Mouse (Mus musculus): Measurements from ENCODE around the gene Senp1. TPM values are rescaled to one million over a fixed set of nuclear protein-coding genes. Genes with fewer than 3 reads are reported as not detected.

Gene Senp1
- polyA plus RNA-seq, 1 experiment from 2014 or later, result 38.6 TPM

DNA sequence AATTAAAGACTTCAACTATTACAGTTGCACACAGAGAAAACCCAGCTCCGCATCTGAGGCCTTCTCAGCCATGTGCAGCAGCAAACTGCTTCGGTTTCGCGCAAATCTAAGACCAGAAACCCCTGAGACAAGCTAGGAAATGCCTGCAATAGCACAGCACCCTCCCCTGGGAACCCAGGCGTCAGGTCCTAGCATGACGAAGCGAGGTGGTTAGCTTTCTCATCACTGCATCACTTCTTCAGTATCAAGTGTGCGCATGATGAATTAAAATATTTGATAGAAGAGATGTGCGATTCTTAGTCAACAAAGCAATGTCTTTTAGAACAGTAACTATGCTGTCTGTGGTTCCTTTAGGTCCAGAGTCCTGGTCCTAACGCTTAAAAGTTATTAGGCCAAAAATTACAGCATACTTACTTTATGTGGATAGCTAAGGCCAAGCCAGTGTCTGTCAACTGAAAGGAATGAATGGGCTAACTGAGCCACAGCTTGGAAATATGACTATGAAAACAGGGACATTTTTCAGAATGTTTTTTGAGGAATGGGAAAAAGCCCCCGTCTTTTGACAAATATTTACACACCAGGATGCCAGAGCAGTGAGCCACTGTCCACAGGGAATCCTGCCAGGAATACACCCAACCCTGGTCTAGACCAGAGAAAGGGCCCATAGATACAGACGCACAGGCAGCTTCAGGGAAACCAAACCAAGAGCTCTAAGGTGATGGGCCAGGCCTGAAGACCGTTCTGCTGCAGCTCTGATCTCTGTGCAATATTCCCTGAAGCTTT is 44.4 kb downstream of the Senp1 start:
- Histone ChIP-seq H3K9ac (ENCODE audit: low read depth, low read length) (no peak overlapping the region), H3K27ac (ENCODE audit: low read depth, low read length) (no peak overlapping the region), H3K36me3 (ENCODE audit: control insufficient read depth, insufficient read depth, low read length) (peaks cover 33% of the 10 kb centered on the region), H3K4me3 (ENCODE audit: low read depth, low read length) (no peak overlapping the region), H3K4me1 (replicated peaks; ENCODE audit: control insufficient read depth, insufficient read depth, low read length) (no peaks in the 10 kb centered on the region), H3K4me2 (no peak overlapping the region), H3K9me3 (ENCODE audit: control insufficient read depth, low read length) (no peaks in the 10 kb centered on the region), H3K27me3 (replicated peaks; ENCODE audit: control insufficient read depth, insufficient read depth, low read length) (no peaks in the 10 kb centered on the region)
- DNase-seq (ENCODE audit: low spot score) (no peak), ATAC-seq (replicated peaks; ENCODE audit: low FRiP score) (no peak)
- 93% methylated on average over 13 of the region's 13 CpGs for WGBS

- H3K4me3 ChIP-seq (ENCODE audit: low read depth, low read length), result no peak overlapping the region
- WGBS, result 87% methylated on average over 5 of the region's 5 CpGs
- H3K36me3 ChIP-seq (ENCODE audit: control insufficient read depth, insufficient read depth, low read length), result peaks cover 55% of the 10 kb centered on the region
- DNase-seq (ENCODE audit: low spot score) (no peak), ATAC-seq (replicated peaks; ENCODE audit: low FRiP score) (no peak)
- H3K27ac ChIP-seq (ENCODE audit: low read depth, low read length), result no peak overlapping the region
- H3K9me3 ChIP-seq (ENCODE audit: control insufficient read depth, low read length), result no peaks in the 10 kb centered on the region
- H3K9ac ChIP-seq (ENCODE audit: low read depth, low read length), result no peak overlapping the region
- no peaks in the 10 kb centered on the region for H3K27me3 ChIP-seq (replicated peaks; ENCODE audit: control insufficient read depth, insufficient read depth, low read length)
- H3K4me2 ChIP-seq, result no peak overlapping the region
- no peaks in the 10 kb centered on the region for H3K4me1 ChIP-seq (replicated peaks; ENCODE audit: control insufficient read depth, insufficient read depth, low read length)
Observed at GRCm38 (mm10) chr15:98044387-98044786, 49.2 kb downstream of the Senp1 start.

GRCm38 (mm10) chr15:98043967-98044366 is 49.6 kb downstream of the Senp1 start:
- peaks cover 57% of the 10 kb centered on the region for H3K36me3 ChIP-seq (ENCODE audit: control insufficient read depth, insufficient read depth, low read length)

GRCm38 (mm10) chr15:98042508-98042907 is 51.0 kb downstream of the Senp1 start:
- no peak for ATAC-seq (replicated peaks; ENCODE audit: low FRiP score)
- Histone ChIP-seq H3K27ac (ENCODE audit: low read depth, low read length) (no peak overlapping the region), H3K9me3 (ENCODE audit: control insufficient read depth, low read length) (no peaks in the 10 kb centered on the region), H3K4me1 (replicated peaks; ENCODE audit: control insufficient read depth, insufficient read depth, low read length) (no peaks in the 10 kb centered on the region), H3K36me3 (ENCODE audit: control insufficient read depth, insufficient read depth, low read length) (peaks cover 53% of the 10 kb centered on the region), H3K27me3 (replicated peaks; ENCODE audit: control insufficient read depth, insufficient read depth, low read length) (no peaks in the 10 kb centered on the region), H3K9ac (ENCODE audit: low read depth, low read length) (no peak overlapping the region), H3K4me2 (no peak overlapping the region), H3K4me3 (ENCODE audit: low read depth, low read length) (no peak overlapping the region)
- no peak for DNase-seq (ENCODE audit: low spot score)
- WGBS, result 85% methylated on average over 12 of the region's 12 CpGs

More at GRCm38 (mm10) chr15:98043967-98044366, 49.6 kb downstream of the Senp1 start:
- Histone ChIP-seq H3K9ac (ENCODE audit: low read depth, low read length) (no peak overlapping the region), H3K27me3 (replicated peaks; ENCODE audit: control insufficient read depth, insufficient read depth, low read length) (no peaks in the 10 kb centered on the region), H3K4me3 (ENCODE audit: low read depth, low read length) (no peak overlapping the region), H3K4me1 (replicated peaks; ENCODE audit: control insufficient read depth, insufficient read depth, low read length) (no peaks in the 10 kb centered on the region), H3K4me2 (no peak overlapping the region), H3K27ac (ENCODE audit: low read depth, low read length) (no peak overlapping the region), H3K9me3 (ENCODE audit: control insufficient read depth, low read length) (no peaks in the 10 kb centered on the region)
- ATAC-seq (replicated peaks; ENCODE audit: low FRiP score), result no peak
- DNase-seq (ENCODE audit: low spot score), result no peak
- WGBS, result 92% methylated on average over 6 of the region's 6 CpGs

DNA sequence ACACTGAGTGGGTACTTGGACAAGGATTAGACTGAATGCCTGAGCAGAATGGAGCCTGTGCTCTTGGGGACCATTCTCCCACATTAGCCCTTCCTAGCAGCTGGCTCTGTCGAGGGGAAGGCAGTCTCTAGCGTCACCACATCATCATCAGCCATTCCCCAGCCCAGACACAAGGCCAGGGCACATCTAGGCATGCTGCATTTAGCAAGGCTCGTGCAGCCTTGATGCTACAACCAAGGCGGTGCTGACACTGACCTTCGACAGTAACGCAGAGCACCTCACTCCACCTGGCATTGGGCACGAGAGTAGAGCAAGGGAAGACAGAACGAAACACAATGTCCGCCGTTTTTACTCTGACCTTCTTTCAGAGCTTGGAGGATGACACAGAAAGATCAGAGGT is 53.9 kb downstream of the Senp1 start:
- Histone ChIP-seq H3K4me2 (no peak overlapping the region), H3K36me3 (ENCODE audit: control insufficient read depth, insufficient read depth, low read length) (peaks cover 45% of the 10 kb centered on the region), H3K4me1 (replicated peaks; ENCODE audit: control insufficient read depth, insufficient read depth, low read length) (no peaks in the 10 kb centered on the region), H3K9ac (ENCODE audit: low read depth, low read length) (no peak overlapping the region), H3K4me3 (ENCODE audit: low read depth, low read length) (no peak overlapping the region), H3K27ac (ENCODE audit: low read depth, low read length) (no peak overlapping the region), H3K9me3 (ENCODE audit: control insufficient read depth, low read length) (no peaks in the 10 kb centered on the region), H3K27me3 (replicated peaks; ENCODE audit: control insufficient read depth, insufficient read depth, low read length) (no peaks in the 10 kb centered on the region)
- ATAC-seq (replicated peaks; ENCODE audit: low FRiP score), result no peak
- no peak for DNase-seq (ENCODE audit: low spot score)
- 91% methylated on average over 10 of the region's 10 CpGs for whole genome bisulfite sequencing

GRCm38 (mm10) chr15:98036578-98036977 is 57.0 kb downstream of the Senp1 start:
- ATAC-seq (replicated peaks; ENCODE audit: low FRiP score) (no peak), DNase-seq (ENCODE audit: low spot score) (no peak)
- Histone ChIP-seq H3K9me3 (ENCODE audit: control insufficient read depth, low read length) (no peaks in the 10 kb centered on the region), H3K4me3 (ENCODE audit: low read depth, low read length) (no peak overlapping the region), H3K4me2 (no peak overlapping the region), H3K9ac (ENCODE audit: low read depth, low read length) (no peak overlapping the region), H3K27ac (ENCODE audit: low read depth, low read length) (no peak overlapping the region), H3K36me3 (ENCODE audit: control insufficient read depth, insufficient read depth, low read length) (peaks cover 21% of the 10 kb centered on the region), H3K4me1 (replicated peaks; ENCODE audit: control insufficient read depth, insufficient read depth, low read length) (no peaks in the 10 kb centered on the region), H3K27me3 (replicated peaks; ENCODE audit: control insufficient read depth, insufficient read depth, low read length) (no peaks in the 10 kb centered on the region)
- 87% methylated on average over 5 of the region's 5 CpGs for WGBS

GRCm38 (mm10) chr15:98035076-98035755 is 58.3 kb downstream of the Senp1 start:
- Histone ChIP-seq H3K4me1 (replicated peaks; ENCODE audit: control insufficient read depth, insufficient read depth, low read length) (no peaks in the 10 kb centered on the region), H3K27me3 (replicated peaks; ENCODE audit: control insufficient read depth, insufficient read depth, low read length) (no peaks in the 10 kb centered on the region), H3K9me3 (ENCODE audit: control insufficient read depth, low read length) (no peaks in the 10 kb centered on the region), H3K27ac (ENCODE audit: low read depth, low read length) (no peak overlapping the region), H3K4me2 (no peak overlapping the region), H3K9ac (ENCODE audit: low read depth, low read length) (no peak overlapping the region), H3K4me3 (ENCODE audit: low read depth, low read length) (no peak overlapping the region), H3K36me3 (ENCODE audit: control insufficient read depth, insufficient read depth, low read length) (peaks cover 20% of the 10 kb centered on the region)
- ATAC-seq (replicated peaks; ENCODE audit: low FRiP score) (no peak), DNase-seq (ENCODE audit: low spot score) (no peak)
- 19% methylated on average over 3 of the region's 3 CpGs for WGBS

- no peak overlapping the region for H3K9ac ChIP-seq (ENCODE audit: low read depth, low read length)
Observed at GRCm38 (mm10) chr15:98033233-98033748, 60.3 kb downstream of the Senp1 start.

More at GRCm38 (mm10) chr15:98033233-98033748, 60.3 kb downstream of the Senp1 start:
- Histone ChIP-seq H3K4me3 (ENCODE audit: low read depth, low read length) (no peak overlapping the region), H3K27me3 (replicated peaks; ENCODE audit: control insufficient read depth, insufficient read depth, low read length) (no peaks in the 10 kb centered on the region), H3K36me3 (ENCODE audit: control insufficient read depth, insufficient read depth, low read length) (peaks cover 12% of the 10 kb centered on the region; the same call in 1 of the 2 replicates), H3K4me1 (replicated peaks; ENCODE audit: control insufficient read depth, insufficient read depth, low read length) (no peaks in the 10 kb centered on the region), H3K27ac (ENCODE audit: low read depth, low read length) (no peak overlapping the region), H3K9me3 (ENCODE audit: control insufficient read depth, low read length) (no peaks in the 10 kb centered on the region), H3K4me2 (no peak overlapping the region)
- 86% methylated on average over 9 of the region's 9 CpGs for WGBS
- ATAC-seq (replicated peaks; ENCODE audit: low FRiP score), result no peak
- no peak for DNase-seq (ENCODE audit: low spot score)

Measured in liver, embryonic 11.5 days (tissue).